Mouse (Mus musculus): ENCODE data around the gene Gjb3.

- no peak for TF ChIP-seq POLR2A (IDR thresholded peaks at IDR 0.05; ENCODE audit: insufficient read length, low read depth)
- TF ChIP-seq SRF (IDR thresholded peaks at IDR 0.05; ENCODE audit: control insufficient read depth, insufficient read length, low read depth): no peak
- no peak for TF ChIP-seq MAX (IDR thresholded peaks at IDR 0.05; ENCODE audit: low read depth)
- no peak for TF ChIP-seq USF1 (IDR thresholded peaks at IDR 0.05; ENCODE audit: low read depth)
These were observed 14.9 kb downstream of the Gjb3 start for GRCm38 (mm10) chr4:127315753-127316152.
